Mouse (Mus musculus) erythroblast, adult 5-6 weeks (primary cell): ENCODE results near the gene Rab11fip3. TPM values are rescaled to one million over a fixed set of nuclear protein-coding genes. Genes with fewer than 3 reads are reported as not detected.
"Not testable (repeated sequence)": the region's sequence is repeated elsewhere in the genome, so short reads cannot be mapped to it uniquely, and the experiment has no call there.

ENCODE experiments used
- ATAC-seq: replicated peaks from 2 replicates; pipeline ENCODE4 v1.8.0; 2016; ENCODE audit warnings: moderate number of reproducible peaks, mild to moderate bottlenecking, moderate TSS enrichment, inconsistent platforms; ENCODE audit not compliant: poor library complexity, low FRiP score, severe bottlenecking
- total RNA-seq, 2 experiments: library from RNA; stranded (forward) in 1 of 2; stranded (reverse) in 1 of 2; fragments of 150-400 nt in 1 of 2; fragments of 200-764, 138-1000 nt in 1 of 2; gene quantifications; 2 replicates each; pipeline versions ENCODE4 v1.2.3 to v1.2.4; 2015 to 2017; ENCODE audit warnings: low replicate concordance in 2 of 2

The Rab11fip3 gene
- total RNA-seq, 2 experiments from 2014 or later: 0.17 TPM; not detected in 1

GRCm38 (mm10) chr17:26042599-26043248 lies 26.6 kb downstream of the Rab11fip3 start:
- ATAC-seq: no peak

GRCm38 (mm10) chr17:26041111-26041802 lies 28.1 kb downstream of the Rab11fip3 start:
- peak; percentile 83 for ATAC-seq

- ATAC-seq: not testable (repeated sequence)
These were observed 28.6 kb downstream of the Rab11fip3 start for GRCm38 (mm10) chr17:26040711-26041110.

GRCm38 (mm10) chr17:26032037-26032436 lies 37.3 kb downstream of the Rab11fip3 start:
- ATAC-seq: no peak

- no peak for ATAC-seq
These were observed 37.8 kb downstream of the Rab11fip3 start for GRCm38 (mm10) chr17:26031583-26031982.

- ATAC-seq: no peak
These were observed 41.1 kb downstream of the Rab11fip3 start for GRCm38 (mm10) chr17:26028261-26028660.

GRCm38 (mm10) chr17:26024674-26025073 lies 44.7 kb downstream of the Rab11fip3 start:
- ATAC-seq: no peak

GRCm38 (mm10) chr17:26023966-26024365 lies 45.4 kb downstream of the Rab11fip3 start:
- no peak for ATAC-seq

GRCm38 (mm10) chr17:26023181-26023580 lies 46.2 kb downstream of the Rab11fip3 start:
- no peak for ATAC-seq

- ATAC-seq: no peak
These were observed 47.5 kb downstream of the Rab11fip3 start for GRCm38 (mm10) chr17:26021728-26022341.

- no peak for ATAC-seq
These were observed 48.5 kb downstream of the Rab11fip3 start for GRCm38 (mm10) chr17:26020848-26021347.

GRCm38 (mm10) chr17:26018388-26018787 lies 51.0 kb downstream of the Rab11fip3 start:
- no peak for ATAC-seq

GRCm38 (mm10) chr17:26017949-26018348 lies 51.4 kb downstream of the Rab11fip3 start:
- ATAC-seq: no peak

- ATAC-seq: no peak
These were observed 52.3 kb downstream of the Rab11fip3 start for GRCm38 (mm10) chr17:26017021-26017420.

GRCm38 (mm10) chr17:26013711-26014110 lies 55.6 kb downstream of the Rab11fip3 start:
- ATAC-seq: no peak

GRCm38 (mm10) chr17:26011841-26012460 lies 57.4 kb downstream of the Rab11fip3 start:
- ATAC-seq: peak; percentile 83

GRCm38 (mm10) chr17:26009540-26009939 lies 59.8 kb downstream of the Rab11fip3 start:
- ATAC-seq: peak; percentile 72

GRCm38 (mm10) chr17:26008787-26009186 lies 60.6 kb downstream of the Rab11fip3 start:
- no peak for ATAC-seq

- no peak for ATAC-seq
These were observed 61.0 kb downstream of the Rab11fip3 start for GRCm38 (mm10) chr17:26008331-26008730.

- ATAC-seq: no peak
These were observed 61.7 kb downstream of the Rab11fip3 start for GRCm38 (mm10) chr17:26007646-26008045.
